Mouse (Mus musculus) splenic B cell, adult 2 months (primary cell): Measurements from ENCODE around the gene Ccdc33.

Experiments
- DNase-seq: peaks from one replicate; pipeline ENCODE4 v3.0.0-alpha.2; 2011; ENCODE audit warnings: low read depth, low spot score
- H3K27me3 ChIP-seq: 2 replicates; pipeline ENCODE4 v1.6.1; 2012; ENCODE audit warnings: mild to moderate bottlenecking, low read length, moderate library complexity, mixed read lengths; ENCODE audit not compliant: control insufficient read depth, poor library complexity, insufficient read depth, severe bottlenecking
- H3K36me3 ChIP-seq: 2 replicates; pipeline ENCODE4 v1.6.1; 2012; ENCODE audit warnings: mild to moderate bottlenecking, low read length, moderate library complexity, mixed read lengths; ENCODE audit not compliant: control insufficient read depth, poor library complexity, insufficient read depth, severe bottlenecking

Ccdc33 gene

GRCm38 (mm10) chr9:57988098-57988497 is 130.5 kb downstream of the Ccdc33 start:
- no peaks in the 10 kb centered on the region for H3K36me3 ChIP-seq
- peak; percentile 70 for DNase-seq
- no peaks in the 10 kb centered on the region for H3K27me3 ChIP-seq

- no peak for DNase-seq
- no peaks in the 10 kb centered on the region for H3K36me3 ChIP-seq
- H3K27me3 ChIP-seq: no peaks in the 10 kb centered on the region
Observed at GRCm38 (mm10) chr9:57986293-57986692, 132.3 kb downstream of the Ccdc33 start.

- DNase-seq: no peak
- no peaks in the 10 kb centered on the region for H3K36me3 ChIP-seq
- H3K27me3 ChIP-seq: no peaks in the 10 kb centered on the region
Observed at GRCm38 (mm10) chr9:57985304-57985703, 133.3 kb downstream of the Ccdc33 start.

- DNase-seq: peak; percentile 63
- H3K27me3 ChIP-seq: no peaks in the 10 kb centered on the region
- no peaks in the 10 kb centered on the region for H3K36me3 ChIP-seq
Observed at GRCm38 (mm10) chr9:57980570-57980969, 138.1 kb downstream of the Ccdc33 start.

- no peak for DNase-seq
- Histone ChIP-seq H3K27me3 (no peaks in the 10 kb centered on the region), H3K36me3 (no peaks in the 10 kb centered on the region)
Observed at GRCm38 (mm10) chr9:57978858-57979257, 139.8 kb downstream of the Ccdc33 start.
